Mouse (Mus musculus) natural killer cell, adult 2 months (primary cell): ENCODE measurements around the gene Fzd4.

Experiments
- DNase-seq, 2 experiments: peaks; one replicate each; pipeline ENCODE4 v3.0.0; 2022; ENCODE audit warnings: low spot score in 2 of 2

Fzd4 gene

DNA sequence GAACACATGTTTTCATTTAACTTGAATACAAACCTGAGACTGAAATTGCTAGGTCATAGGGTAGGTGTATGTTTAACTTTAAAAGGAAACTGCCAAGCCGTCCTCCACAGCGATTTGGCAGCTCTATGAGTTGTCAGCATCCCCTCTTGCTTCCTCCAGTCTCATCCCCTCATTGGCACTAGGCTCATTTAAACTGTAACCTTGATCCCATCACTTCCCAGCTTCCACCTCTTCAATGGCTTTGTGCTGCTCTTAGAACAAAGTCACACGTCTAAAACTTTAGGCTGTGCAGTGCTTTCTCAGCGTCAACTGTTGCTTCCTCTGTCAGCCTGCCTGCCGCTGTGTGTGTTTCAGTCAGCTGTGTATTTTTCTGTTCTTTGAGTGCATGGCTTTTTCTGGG lies 22.9 kb downstream of the Fzd4 start:
- DNase-seq, result no peak

GRCm38 (mm10) chr7:89428804-89429203 lies 24.6 kb downstream of the Fzd4 start:
- DNase-seq, result no peak

DNA sequence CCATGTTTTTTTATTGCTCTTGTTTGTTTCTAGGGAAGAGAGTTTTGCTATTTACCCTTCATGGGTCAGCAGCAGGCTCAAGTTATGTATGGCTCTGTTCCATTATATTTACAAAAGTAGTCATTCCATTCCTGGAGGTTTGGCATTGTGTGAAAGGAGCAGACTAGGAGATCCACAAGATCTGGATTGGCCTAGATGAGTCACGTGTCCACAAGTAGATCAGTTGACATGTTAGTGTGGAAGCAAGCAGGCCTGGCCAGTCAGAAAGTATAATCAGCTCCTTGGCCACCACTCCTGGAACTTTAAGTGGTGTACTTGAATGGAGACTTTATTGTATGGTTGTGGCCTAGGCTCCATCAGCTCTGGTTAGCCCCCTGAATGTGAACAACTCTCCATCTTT lies 25.2 kb downstream of the Fzd4 start:
- DNase-seq, result no peak

GRCm38 (mm10) chr7:89431185-89431584 lies 27.0 kb downstream of the Fzd4 start:
- DNase-seq, result no peak

GRCm38 (mm10) chr7:89433193-89433892 lies 29.2 kb downstream of the Fzd4 start:
- DNase-seq, result no peak

DNA sequence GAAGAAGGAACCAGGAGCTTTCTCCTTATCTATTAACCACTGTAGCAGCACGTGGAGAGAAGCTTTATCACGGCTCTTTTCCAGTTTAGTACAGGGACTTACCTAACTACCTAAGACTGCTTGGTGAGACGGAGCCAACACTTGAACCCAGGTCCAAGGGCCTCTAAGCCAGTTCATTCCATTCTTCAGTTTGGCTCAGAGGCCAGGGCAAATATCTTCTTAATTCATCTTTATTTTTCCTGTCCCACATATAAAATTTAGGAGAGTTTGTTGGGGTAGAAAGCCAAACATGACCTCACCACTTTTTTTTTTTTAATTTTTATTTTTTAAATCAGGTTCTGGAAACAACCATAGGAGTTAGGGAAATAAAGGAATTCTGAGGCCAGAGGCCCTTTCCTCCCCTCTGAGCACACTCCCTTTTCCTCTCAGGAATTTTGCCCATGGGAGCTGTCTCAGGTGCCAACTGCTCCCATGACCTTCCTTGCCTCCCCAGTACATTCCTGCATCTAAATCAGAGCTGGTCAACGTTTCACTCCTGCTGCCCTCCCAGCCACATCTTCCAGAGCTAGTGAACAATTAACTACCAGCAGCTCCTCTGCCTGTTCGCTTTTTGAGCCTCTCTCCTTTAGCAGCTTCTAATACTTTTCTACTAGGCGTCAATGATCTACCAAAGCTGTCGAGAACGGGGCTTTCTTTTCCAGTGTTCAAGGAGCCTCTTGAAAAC lies 29.9 kb downstream of the Fzd4 start:
- no peak for DNase-seq

- DNase-seq, result no peak
These were observed 32.2 kb downstream of the Fzd4 start for GRCm38 (mm10) chr7:89436404-89436803.

GRCm38 (mm10) chr7:89437589-89437988 lies 33.4 kb downstream of the Fzd4 start:
- DNase-seq, result peak in 1 of 2 experiments; percentile 6

- no peak for DNase-seq
These were observed 37.1 kb downstream of the Fzd4 start for GRCm38 (mm10) chr7:89441291-89441690.

DNA sequence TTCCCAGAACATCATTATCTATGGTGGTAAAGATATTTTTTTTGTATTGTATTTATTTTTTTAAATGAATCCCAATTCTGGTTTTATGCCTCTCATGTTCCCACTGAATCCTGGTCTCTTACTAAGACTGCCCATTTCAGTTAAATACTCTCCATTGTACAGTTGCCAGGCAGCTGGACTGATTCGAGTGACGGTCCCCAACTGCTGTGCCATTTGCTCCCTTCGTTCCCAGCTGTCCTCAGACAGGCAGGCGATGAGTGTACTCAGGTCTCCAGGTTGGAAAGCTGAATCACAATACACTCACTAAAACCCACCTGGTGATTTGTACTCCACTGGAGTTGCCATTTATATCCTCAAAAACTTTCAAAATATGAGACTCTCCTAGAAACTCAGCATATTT lies 38.1 kb downstream of the Fzd4 start:
- no peak for DNase-seq

GRCm38 (mm10) chr7:89445137-89445536 lies 41.0 kb downstream of the Fzd4 start:
- DNase-seq, result no peak

DNA sequence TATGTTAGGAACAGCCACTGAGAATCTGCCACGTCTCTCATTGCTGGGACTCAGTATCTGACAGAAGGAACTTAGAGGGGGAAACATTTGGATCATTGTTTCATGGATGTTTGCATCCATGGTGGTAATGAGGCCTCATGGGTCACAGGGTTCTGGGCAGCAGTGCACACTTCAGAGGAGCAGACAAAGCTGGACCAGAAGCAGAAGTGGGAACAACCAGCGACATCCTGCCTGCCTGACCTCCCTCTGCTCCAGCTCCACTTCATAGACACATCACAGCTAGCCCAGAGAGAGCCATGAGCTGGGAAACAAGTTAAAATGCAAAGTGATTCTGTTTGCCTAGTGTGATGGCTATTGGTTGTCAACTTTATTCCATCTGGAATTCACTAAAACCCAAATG lies 46.2 kb downstream of the Fzd4 start:
- no peak for DNase-seq

DNA sequence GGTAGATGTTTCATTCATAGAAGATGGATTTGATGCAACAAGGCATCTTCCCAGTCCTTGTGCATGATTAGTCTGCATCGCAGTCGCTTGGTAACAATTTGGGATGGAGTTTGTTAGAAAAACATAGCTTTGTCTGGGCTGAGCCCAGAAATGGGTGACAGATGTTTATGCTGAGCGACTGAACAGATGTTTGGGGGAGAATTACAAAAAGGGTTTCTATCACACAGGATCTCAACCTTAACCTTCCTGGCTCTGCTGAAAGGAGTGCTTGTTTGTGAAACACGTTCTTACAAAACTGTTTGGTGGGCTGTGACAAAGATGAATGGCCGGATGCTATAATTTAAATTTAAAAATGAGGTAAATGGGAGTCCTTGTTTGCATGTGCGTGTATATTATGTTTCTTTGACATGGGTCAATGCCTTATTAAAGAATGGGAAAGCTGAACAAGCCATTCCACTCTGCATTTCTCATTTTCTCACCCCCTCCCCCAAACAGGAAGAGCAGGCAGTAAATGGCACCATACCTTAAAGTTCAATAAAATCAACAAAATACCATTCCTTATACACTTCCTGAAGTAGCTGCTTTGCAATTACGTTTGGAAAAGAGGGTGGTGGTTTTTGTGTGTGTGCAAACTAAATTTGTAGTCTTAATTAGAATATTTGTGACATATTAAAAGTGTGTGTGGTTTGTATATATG lies 52.4 kb downstream of the Fzd4 start:
- no peak for DNase-seq

DNA sequence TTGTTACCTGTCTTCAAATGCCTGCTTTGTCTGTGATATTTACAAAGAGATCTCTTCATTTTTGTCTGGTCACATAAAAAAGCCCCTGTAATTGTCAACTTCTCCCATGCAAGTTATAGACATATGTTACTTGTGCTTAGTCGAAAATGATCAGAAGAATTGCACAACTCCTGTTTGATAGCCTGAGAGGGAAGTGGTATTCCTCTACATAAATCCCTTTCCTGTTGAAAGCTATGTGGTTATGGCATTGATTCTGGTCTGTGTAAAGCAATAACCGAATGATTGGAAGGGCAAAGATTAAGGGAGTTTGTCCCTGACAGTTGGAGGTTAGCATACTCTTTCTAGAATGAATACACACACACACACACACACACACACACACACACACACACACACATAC lies 55.5 kb downstream of the Fzd4 start:
- DNase-seq, result no peak

- no peak for DNase-seq
These were observed 56.8 kb downstream of the Fzd4 start for GRCm38 (mm10) chr7:89460911-89461310.

- no peak for DNase-seq
These were observed 57.2 kb downstream of the Fzd4 start for GRCm38 (mm10) chr7:89461351-89461750.
